Mouse (Mus musculus) 3T3-L1 (cell line): ENCODE data around the gene Sgca.
"Not testable (repeated sequence)": the region's sequence is repeated elsewhere in the genome, so short reads cannot be mapped to it uniquely, and the experiment has no call there.

Source experiments
- DNase-seq: peaks from one replicate; pipeline ENCODE4 v3.0.0-alpha.2; 2015; ENCODE audit warnings: low read depth, low spot score

Gene Sgca

DNA sequence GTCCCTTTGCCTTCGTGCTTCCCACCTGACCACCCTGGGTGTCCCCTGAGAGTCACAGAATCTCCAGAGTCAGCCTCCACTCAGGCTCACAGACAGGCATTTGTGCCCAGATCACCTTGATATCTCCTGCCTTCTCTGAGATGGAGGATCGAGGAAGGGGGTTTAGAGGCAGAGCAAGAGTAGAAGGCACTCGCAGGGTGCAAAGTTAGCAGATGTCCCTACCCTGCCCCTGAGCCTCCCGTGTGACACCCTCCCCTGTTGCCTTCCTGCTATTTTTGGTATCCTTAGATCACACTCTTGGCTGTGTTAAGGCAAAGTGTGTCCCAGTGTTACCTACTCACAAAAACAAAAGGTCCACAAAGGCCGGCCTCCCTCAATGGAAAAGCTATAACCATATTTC lies at the start of gene Sgca:
Gene Sgca (minus strand): TSS at position 129 of the 400 bp plus-strand sequence.
- DNase-seq, result no peak

DNA sequence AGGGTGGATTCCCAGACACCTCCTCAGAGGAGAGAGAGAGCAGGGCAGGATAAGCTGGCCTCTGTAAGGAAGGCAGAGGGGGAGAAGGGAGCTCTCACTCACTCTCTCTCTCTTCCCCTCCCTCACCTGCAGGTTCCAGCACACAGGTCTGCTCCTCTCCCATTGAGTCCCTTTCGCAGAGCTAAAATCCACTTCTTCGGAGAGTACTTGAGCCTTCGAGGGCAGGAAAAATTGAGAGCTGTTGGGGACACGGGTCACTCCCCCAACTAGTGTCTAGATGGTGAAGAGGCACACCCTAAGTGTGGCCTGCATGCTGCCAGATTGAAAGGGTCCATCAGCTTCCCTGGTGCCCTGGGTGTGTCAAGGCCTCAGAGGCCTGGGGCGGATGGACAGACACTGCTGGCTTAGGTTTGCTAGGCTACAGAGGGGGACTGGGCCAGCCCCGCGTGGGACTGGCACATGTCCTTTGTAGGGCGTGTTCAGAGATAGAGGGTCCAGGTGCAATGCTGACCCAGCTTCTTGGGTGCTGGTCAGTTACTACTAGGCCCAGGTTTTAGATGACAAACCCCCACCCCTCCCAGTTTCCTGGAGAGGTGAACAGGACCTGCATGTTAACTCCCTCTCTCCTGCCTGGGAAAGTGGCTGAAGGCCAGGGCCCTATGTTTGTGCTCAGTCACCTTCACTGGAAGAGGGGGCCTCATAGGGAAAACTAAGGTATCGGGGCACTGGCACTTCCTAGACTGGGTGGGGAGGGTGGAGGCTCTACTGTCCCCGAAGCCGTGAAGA lies 49.3 kb upstream of the Sgca start:
- no peak for DNase-seq

DNA sequence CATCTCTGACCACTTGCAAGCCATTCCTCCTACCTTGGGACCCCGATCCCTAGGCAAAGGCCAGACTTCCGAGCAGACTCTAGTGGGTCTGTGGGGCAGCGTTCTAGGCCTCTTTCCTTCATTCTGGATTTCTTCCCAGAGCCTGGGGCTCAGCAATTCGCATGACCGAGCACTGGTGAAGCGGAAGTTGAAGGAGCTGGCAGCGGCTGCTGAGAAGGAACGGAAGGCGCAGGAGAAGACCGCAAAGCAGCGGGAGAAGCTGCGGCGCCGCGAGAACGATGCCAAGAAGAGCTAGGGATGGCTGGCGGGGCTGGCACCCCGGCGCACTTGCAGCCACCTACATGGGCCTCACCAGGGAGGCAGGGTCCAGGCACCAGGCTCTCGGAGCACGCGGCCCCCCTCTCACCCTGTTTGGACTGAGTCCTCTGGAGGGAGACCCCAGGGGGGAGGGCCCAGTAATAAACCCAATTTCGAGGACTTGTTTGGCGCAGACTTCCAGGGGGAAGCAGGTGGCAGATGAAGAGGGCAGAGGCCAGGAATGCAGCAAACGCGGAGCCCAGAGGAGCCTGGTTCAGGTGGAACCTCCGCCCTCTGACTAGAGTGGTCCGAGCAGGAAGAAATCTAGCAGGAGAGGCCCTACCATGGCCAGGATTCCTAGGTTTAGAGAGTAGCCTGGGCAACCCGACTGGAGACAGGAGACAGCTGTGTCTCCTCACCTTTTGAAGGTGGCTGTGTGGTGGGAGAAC lies 48.5 kb upstream of the Sgca start:
- DNase-seq, result no peak

DNA sequence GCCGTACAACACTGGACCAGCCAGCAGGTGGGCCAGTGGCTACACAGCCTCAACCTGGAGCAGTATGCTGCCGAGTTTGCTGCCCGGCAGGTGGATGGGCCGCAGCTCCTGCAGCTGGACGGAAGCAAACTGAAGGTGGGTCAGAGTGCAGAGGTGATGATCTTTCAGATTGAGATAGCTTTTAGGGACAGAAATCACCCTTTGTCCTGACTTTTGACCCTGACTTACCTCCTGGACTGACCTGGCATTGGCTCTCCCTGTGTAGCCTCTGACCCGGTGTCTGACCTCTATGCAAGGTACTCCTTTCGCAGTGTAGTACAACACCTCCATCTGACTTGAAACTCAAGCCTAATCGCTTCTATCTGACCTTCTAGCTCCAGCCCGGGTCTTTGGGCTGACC lies 47.4 kb upstream of the Sgca start:
- no peak for DNase-seq

DNA sequence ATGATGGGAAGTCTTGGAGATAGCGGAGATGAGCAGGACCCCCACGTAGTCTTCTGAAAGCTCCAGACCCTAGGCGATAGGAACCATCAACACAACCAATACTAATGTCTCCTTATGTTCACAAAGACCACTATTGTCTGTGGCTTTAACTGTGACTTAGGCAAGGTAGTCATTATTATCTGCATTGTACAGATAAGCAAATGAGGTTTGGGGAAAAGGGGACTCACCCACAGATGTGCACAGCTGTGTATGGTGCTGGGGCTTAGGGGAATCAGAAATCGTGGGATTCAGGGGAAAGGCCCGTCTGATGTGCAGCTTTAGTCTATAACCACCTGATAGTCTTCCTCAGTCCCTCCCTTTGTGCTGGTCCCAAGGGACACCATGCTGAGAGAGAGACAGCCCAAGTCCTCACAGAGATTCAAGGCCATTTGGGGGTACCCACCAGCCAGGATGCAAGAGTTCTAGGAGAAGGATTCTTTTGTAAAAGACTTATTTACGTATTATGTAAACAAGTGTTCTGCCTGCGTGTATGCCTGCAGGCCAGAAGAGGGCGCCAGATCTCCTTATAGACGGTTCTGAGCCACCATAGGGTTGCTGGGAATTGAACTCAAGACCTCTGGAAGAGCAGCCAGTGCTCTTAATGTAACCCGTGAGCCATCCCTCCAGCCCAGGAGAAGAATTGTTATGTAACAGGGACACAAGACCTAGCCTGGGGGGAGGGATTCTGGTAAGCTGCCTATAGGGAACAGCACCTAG lies 46.3 kb upstream of the Sgca start:
- no peak for DNase-seq

DNA sequence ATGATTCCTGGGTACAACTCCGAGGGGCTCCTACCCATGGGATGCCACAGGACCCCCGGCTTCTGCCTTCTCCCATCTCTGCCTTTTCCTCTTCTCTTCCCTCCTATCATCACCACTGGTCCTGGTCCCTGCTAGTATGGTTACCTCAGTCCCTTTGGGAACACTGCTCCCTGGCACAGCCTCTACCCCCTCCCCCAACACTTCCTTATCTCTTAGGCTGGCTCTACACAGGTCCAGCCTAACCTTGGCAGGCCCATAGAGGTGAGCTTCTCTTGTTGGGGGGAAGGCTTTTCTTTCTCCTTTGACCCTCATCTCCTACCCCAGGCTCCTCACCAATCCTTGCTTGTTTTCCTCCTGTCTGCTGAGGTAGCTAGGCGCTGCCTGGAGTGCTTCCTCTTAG lies 39.4 kb upstream of the Sgca start:
- no peak for DNase-seq

DNA sequence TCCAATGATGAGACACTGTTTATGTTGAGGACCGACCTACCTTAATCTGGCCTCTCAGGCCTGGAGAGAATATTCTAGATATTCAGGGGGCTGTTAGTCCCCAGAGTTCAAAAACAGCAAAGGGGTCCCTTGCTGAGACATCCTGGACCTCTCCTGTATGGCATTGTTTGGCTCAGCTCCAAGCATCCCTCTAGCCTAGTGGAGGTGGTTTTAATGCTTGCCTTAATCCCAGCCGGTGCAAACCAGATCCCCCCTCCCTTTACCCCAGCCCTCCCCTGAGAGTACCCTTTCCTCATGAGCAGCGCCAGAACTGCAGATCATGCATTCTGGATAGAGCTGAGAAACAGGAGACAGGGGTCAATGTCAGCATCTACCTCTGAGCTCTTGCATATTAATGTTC lies 36.4 kb upstream of the Sgca start:
- DNase-seq, result no peak

DNA sequence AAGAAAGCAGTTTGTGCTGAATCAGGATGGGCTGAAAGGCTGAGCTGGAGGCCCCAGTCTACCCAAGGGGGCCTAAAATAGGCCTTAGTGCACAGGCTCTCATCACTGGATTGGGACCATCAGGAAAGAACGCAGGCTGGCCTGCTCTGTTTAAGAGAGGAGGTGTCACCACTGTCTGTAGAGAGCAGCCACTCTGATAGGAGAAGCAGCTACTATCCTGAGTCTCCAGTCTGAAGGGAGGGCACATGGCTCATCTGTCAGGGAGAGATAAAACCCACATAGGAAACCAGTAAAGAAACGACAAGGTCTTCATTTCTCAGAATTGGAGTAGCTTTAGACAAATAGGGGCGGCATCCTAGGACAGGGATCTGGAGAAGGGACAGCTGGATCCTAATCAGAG lies 35.9 kb upstream of the Sgca start:
- no peak for DNase-seq

DNA sequence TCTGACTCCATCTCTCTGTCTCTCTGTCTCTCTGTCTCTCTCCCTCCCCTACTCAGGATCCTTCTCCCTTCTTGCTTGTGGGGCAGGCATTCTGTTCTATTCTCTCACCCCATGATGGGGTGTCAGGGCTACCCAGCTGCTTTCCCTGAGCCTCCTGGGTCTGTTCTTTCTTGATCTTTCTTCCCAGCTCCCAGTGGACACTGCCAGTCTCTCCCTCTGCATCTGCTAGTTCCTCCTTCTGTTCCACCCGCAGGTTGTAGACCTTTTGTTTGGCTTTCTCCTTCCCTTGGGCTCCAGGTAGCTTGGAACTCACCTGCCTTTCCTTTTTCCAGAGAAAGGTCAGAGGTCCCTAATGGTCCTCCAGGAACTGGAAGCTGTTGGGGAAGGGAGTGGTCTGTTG lies 35.3 kb upstream of the Sgca start:
- DNase-seq, result no peak

DNA sequence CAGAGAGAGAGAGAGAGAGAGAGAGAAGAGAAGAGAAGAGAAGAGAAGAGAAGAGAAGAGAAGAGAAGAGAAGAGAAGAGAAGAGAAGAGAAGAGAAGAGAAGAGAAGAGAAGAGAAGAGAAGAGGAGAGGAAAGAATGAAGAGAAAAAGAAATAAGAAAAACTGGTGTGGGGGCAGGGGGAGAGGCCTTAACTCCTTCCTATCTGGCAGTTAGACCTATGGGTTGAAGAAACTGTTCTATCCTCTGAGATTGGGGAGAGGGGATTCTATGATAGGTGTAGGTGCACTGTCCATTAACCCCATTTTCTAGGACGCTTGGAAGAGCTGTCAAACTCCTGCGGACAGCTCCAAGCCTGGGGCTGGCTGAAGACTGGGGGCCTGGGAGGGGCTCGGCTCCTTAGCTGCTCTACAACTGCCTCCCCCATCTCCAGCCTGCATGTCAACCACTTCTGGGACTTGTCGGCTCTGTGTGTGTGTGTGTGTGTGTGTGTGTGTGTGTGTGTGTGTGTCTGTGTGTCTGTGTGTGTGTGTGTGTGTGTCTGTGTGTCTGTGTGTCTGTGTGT lies 34.8 kb upstream of the Sgca start:
- DNase-seq, result not testable (repeated sequence)

DNA sequence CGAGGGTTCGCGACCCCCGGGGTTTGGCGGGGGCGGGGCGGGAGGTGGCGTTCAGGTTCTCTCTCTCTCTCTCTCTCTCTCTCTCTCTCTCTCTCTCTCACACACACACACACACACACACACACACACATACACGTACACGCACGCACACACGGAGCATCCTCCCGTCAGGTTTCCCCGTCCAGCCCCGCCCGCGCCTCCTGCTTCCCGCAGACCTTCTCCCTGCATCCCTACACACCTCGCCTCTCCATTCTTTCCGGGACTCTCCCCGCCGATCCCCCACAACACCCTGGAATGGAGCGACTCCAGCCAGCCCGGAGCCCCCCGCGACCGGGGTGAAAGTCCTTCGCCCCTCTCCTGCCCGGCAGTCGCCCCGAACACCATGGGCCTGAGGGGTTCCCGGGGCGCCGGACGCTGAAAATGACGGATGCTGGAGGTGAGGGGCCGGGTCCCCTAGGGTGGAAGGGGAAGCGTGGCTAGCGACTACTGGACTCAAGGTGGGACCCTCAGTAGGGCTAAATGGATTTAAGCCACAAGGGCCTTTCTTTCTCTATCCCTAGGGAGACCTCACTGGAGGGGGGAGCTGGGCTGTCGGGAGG lies 34.1 kb upstream of the Sgca start:
- no peak for DNase-seq

DNA sequence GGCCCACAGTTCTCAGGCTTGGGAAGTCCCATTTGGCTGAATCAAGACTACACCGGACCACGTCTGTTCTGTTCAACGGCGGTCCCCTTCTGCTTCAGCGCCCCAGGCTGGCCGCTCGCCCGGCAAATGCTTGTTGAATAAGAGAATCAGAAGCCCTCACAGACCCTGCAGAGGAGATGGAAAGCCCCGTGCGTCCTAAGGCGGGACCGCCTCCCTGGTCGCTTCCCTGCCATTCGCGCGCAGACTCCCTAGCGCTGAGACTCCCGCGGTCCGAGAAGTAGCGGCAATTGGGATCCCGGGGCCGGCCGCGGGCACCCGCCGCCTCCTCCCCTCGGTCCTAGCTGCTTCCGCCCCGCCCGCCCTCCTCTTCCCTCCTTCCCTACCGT lies 33.5 kb upstream of the Sgca start, which contains the start of gene Samd14:
Gene Samd14 (plus strand): TSS at position 251 of the 386 bp plus-strand sequence.
- peak; percentile 83 for DNase-seq

DNA sequence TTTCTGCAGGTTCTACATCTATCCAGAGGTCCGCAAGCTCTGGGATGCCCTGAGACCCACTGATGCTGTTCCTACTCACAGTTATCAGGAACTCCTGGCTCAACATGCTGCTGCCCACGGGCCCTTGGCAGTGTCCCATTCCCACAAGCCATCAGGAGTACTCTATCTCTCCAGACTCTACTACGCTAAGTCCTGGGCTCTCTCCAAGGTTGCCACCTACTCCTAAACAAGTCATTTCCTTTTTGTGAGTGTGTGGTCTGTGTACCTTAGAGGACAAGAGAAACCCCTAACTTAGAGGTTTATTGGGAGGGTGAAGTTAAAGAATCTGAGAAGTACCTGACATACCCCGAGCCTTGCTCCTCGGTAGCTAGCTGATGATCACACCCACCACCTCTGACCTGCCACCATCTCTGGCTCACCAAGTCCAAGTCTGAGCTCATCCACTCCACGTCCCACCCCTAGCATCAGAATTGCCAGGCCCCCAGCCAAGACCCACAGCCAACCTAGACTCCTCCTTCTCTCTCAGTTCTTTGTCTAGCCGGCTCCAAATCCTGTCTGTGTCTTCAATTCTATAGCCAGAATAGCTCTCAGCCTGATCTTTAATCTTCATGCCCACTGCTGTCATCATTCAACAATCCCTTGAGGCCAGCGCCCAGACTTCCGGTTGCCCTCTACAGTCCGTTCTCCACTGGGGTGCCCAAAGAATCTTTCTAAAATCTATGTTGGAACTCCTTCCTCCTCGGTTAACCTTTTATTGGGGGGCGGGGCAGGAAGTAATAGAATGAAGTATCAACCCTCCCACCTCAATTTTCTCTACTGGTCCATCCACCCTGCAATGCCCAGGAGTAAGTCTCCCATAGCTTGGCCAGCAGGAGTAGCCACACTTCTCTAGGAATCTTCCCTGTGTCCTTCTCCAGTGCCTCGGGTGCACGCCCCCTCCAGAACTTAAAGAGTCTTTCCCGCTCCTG lies 32.8 kb upstream of the Sgca start:
- peak; percentile 86 for DNase-seq

DNA sequence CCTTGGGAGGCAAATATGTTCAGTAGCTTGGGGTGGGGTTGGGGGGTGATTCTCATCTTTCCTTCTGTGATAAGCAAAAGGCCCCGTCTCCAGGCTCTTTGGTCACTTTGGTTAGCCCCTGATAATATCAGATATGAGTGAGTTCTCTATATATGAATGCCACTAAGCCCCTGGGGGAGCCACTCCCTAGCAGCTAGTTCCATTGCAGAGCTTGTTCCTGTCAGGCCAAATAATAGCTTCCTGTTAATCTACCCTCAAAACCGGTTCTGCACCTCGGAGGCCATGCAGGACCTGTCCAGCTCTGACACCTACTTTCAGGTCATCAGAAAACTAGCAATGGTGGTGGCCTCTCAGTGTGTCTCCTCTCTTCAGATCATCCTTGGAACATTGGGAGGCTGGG lies 31.3 kb upstream of the Sgca start:
- no peak for DNase-seq

DNA sequence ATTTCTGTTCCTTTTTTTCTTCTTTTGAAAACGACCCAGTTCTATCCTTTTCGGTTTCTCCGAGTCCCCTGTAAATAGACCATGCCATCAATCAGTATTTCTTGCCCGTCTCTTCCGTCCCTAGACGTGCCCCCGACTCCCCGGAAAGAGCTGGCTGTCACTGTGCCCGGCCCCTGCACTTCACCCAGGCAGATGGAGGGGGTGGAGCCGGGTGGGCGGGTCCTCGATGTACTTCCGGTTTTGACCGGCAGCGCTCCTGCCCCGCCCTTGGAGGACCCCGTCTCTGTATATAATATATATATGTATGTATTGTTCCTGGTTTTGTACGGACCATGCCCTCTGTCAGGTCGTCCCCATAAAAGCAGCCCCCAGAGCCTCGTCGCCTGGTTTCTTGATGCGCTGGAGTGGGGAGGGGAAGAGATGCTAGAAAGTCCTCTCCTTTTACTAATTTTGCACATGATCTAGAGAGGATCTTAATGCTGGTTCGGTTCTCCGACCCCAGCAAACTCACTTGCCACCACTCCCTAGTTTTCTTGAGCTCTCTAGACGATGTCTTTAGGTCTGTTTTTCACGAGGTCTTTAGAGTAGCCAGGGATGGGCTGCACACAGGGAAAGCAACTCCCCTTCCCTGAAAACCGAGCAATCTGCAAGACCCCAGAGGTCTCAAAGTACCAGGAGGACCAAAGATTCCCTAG lies 30.5 kb upstream of the Sgca start:
- DNase-seq, result no peak

DNA sequence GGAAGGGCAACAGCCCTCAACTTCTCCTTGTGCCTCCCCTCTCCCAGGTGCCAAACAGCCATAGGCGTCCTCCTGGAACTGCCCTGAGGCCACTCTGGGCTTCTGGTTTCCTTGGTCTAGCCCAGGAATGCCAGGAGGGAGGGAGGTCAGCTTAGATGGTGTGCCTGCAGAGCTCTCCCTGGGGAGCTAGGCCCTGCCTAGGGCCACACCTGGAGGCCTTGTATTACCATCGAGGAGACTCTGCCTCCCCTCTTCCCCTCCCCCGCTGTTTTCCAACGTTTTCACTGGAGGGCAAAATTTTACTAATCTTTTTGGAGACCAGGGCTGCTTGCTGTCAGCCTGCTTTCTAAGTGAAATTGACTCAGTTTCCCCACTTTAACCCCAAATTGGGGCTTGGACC lies 29.9 kb upstream of the Sgca start:
- no peak for DNase-seq

DNA sequence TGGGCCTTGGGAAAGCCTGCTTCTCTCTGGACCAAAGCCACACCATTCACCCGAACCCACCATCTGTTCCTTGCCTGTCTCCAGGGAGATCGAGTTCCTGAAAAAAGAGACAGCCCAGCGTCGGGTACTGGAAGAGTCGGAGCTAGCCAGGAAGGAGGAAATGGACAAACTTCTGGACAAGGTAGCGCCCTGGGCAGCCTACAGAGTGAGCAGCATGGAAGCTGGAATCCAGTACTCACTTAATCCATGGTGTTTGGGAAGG lies 28.7 kb upstream of the Sgca start:
- DNase-seq, result no peak

DNA sequence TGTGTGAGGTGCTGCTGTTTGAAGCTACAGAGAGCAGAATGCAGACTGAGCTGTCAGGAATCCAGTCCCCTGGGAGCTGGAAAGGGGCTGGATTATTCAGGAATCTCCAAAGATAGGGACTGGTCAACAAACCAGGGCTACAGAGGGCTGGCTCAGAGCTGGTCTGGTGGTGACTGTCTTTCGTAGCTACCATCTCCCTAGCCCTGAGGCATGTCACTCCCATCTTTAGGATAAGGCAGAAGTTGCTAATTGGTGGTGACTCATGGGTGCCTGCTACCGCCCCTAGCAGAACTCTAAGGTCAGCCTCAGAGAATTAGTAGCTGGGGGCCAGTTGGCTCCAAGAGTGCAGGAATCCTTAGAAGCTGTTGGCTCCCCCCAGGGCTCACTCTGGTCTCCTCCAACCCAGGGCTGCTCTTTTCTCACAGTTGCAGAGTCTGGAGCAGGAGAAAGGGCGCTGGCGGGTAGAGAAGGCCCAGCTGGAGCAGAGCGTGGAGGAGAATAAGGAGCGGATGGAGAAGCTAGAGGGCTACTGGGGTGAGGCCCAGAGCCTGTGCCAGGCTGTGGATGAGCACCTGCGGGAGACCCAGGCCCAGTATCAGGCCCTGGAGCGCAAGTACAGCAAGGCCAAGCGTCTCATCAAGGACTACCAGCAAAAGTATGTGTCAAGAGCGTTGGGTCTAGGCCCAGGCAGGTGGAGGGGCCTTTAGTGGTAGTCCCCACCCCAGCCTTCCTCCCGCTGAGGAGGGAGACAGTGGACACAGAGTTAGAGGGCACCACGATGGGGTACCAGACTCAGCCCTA lies 28.2 kb upstream of the Sgca start:
- DNase-seq, result peak; percentile 81

DNA sequence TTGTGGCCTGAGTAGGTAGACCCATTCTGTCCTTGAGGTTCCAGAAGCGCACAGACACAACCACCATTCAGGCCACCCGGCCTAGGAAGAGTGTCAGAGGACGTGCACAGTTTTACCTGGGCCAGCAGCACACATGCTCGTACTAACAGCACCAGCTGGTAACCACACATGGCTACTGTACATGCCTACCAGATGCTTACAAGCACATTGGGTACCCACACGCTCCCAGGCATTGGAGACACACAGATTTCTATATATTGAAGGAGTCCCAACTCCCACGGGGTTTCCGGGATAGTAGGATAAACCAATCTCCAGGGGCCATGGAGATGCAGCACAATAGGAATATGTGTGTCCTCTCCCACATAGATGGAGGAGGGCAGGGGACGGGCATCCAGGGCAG lies 26.6 kb upstream of the Sgca start:
- no peak for DNase-seq
